Mouse (Mus musculus) spleen, postnatal 36 days (tissue): ENCODE measurements at regions not wholly inside any gene's neighbourhood (a gene's known extent, or its start where the extent isn't known, plus 50 kb on each side); places are given as distances from the start of the nearest gene placed in this dataset.
A peak's percentile ranks its signal among the peaks of the same experiment; 100 is the strongest.

Experiments
- DNase-seq, 2 experiments: peaks; one replicate each; pipeline ENCODE4 v3.0.0; 2022; ENCODE audit warnings: low spot score in 2 of 2, mixed read lengths in 1 of 2

- DNase-seq: peak; percentile 10 to 21
Observed at GRCm38 (mm10) chrX:13224902-13225301, 55.9 kb upstream of the Ddx3x start.

GRCm38 (mm10) chrX:13226429-13226828 lies 54.3 kb upstream of the Ddx3x start:
- DNase-seq: no peak

- peak in 1 of 2 experiments; percentile 45 for DNase-seq
Observed at GRCm38 (mm10) chrX:13229891-13230614, 50.7 kb upstream of the Ddx3x start.

GRCm38 (mm10) chrX:13230615-13231179 lies 50.1 kb upstream of the Ddx3x start:
- peak; percentile 87 to 89 for DNase-seq
